Mouse (Mus musculus) liver, embryonic 15.5 days (tissue): Measurements from ENCODE around the gene Serpina3f. TPM values are rescaled to one million over a fixed set of nuclear protein-coding genes. Genes with fewer than 3 reads are reported as not detected.
"Not testable (repeated sequence)": the region's sequence is repeated elsewhere in the genome, so short reads cannot be mapped to it uniquely, and the experiment has no call there.

Experiments used
- ATAC-seq: fragments of 200-750 bp; cut with Nextera tagmentation; 2 replicates; pipeline ENCODE4 v1.8.0; 2017; ENCODE audit warnings: moderate number of reproducible peaks, mild to moderate bottlenecking, moderate library complexity; ENCODE audit not compliant: insufficient read depth
- H3K27ac ChIP-seq: fragments of 300-500 bp; sonication (generic); replicated peaks from 2 replicates; pipeline ENCODE4 v1.5.1; 2015; ENCODE audit warnings: mild to moderate bottlenecking, inconsistent platforms
- H3K27me3 ChIP-seq: fragments of 300-500 bp; sonication (generic); 2 replicates; pipeline ENCODE4 v1.6.1; 2015; ENCODE audit warnings: mild to moderate bottlenecking, inconsistent platforms
- H3K36me3 ChIP-seq: fragments of 300-500 bp; sonication (generic); replicated peaks from 2 replicates; pipeline ENCODE4 v1.6.1; 2015; ENCODE audit warnings: moderate library complexity, mild to moderate bottlenecking, inconsistent platforms
- H3K4me1 ChIP-seq: fragments of 300-500 bp; sonication (generic); replicated peaks from 2 replicates; pipeline ENCODE4 v1.6.1; 2015; ENCODE audit warnings: inconsistent platforms
- H3K4me2 ChIP-seq: fragments of 300-500 bp; sonication (generic); 2 replicates; pipeline ENCODE4 v1.6.1; 2015; ENCODE audit warnings: moderate library complexity, mild to moderate bottlenecking, inconsistent platforms
- H3K4me3 ChIP-seq: fragments of 300-500 bp; sonication (generic); replicated peaks from 2 replicates; pipeline ENCODE4 v1.5.1; 2015; ENCODE audit warnings: mild to moderate bottlenecking, inconsistent platforms
- H3K9ac ChIP-seq: fragments of 300-500 bp; sonication (generic); 2 replicates; pipeline ENCODE4 v1.6.1; 2015; ENCODE audit warnings: moderate library complexity, mild to moderate bottlenecking, inconsistent platforms
- H3K9me3 ChIP-seq: fragments of 300-500 bp; sonication (generic); replicated peaks from 2 replicates; pipeline ENCODE4 v1.6.1; 2016; ENCODE audit warnings: inconsistent platforms
- WGBS: fragments of 180-500 bp; shearing (Covaris S2); methylation state at CpG from one replicate; pipeline ENCODE4 v1.1.7; 2015; ENCODE audit warnings: mixed read lengths; ENCODE audit not compliant: insufficient replicate concordance; 5-methylcytosine and 5-hydroxymethylcytosine counted together
- polyA plus RNA-seq: library from polyadenylated mRNA; unstranded; fragments of >200 nt; fragmentation: Nextera tagmentation; extraction: Ambion mirVana; gene quantifications from 2 replicates; pipeline ENCODE4 v1.2.1, GENCODE M21; 2015

Serpina3f gene
- polyA plus RNA-seq, 1 experiment from 2014 or later, result 0.29 TPM

- Histone ChIP-seq H3K27me3 (no peaks in the 10 kb centered on the region), H3K4me2 (no peak overlapping the region), H3K9me3 (no peaks in the 10 kb centered on the region), H3K4me3 (no peak overlapping the region), H3K9ac (no peak overlapping the region), H3K27ac (no peak overlapping the region), H3K4me1 (no peaks in the 10 kb centered on the region), H3K36me3 (no peaks in the 10 kb centered on the region)
- 23% methylated on average over 1 of the region's 1 CpGs for WGBS
- ATAC-seq, result no peak
Observed at GRCm38 (mm10) chr12:104215249-104215648, 905 bp downstream of the Serpina3f start.

GRCm38 (mm10) chr12:104221616-104222015 lies 7.3 kb downstream of the Serpina3f start:
- no peak overlapping the region for H3K27ac ChIP-seq
- H3K36me3 ChIP-seq, result no peaks in the 10 kb centered on the region
- no peak overlapping the region for H3K9ac ChIP-seq
- WGBS, result 57% methylated on average over 1 of the region's 1 CpGs
- H3K27me3 ChIP-seq, result no peaks in the 10 kb centered on the region
- no peak overlapping the region for H3K4me3 ChIP-seq
- no peaks in the 10 kb centered on the region for H3K9me3 ChIP-seq
- ATAC-seq, result no peak
- H3K4me1 ChIP-seq, result no peaks in the 10 kb centered on the region
- no peak overlapping the region for H3K4me2 ChIP-seq

DNA sequence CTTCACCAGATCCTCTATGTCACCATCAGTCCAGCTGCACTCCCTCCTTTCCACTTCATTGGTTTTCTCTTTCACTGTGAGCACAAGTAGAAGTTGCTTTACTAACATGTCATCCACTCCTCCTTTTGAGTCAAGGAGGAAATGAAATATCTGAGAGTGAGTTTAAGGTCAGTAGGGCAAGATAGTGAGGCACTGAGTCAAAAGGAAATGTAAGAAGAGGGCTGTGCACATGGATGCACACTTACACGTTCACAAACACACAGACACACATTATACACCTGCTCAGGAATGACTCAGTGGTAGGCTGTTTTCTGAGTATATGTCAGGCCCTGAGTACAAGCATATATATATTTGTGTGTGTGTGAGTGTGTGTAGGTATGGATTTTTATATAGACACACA lies 9.3 kb downstream of the Serpina3f start:
- Histone ChIP-seq H3K9ac (no peak overlapping the region), H3K27ac (no peak overlapping the region), H3K4me2 (no peak overlapping the region), H3K27me3 (no peaks in the 10 kb centered on the region), H3K4me1 (no peaks in the 10 kb centered on the region), H3K4me3 (no peak overlapping the region), H3K9me3 (no peaks in the 10 kb centered on the region), H3K36me3 (no peaks in the 10 kb centered on the region)
- ATAC-seq, result no peak
- 22% methylated on average over 1 of the region's 1 CpGs for WGBS

GRCm38 (mm10) chr12:104224598-104225300 lies 10.4 kb downstream of the Serpina3f start:
- Histone ChIP-seq H3K4me2 (no peak overlapping the region), H3K36me3 (no peaks in the 10 kb centered on the region), H3K9me3 (no peaks in the 10 kb centered on the region), H3K27me3 (no peaks in the 10 kb centered on the region), H3K27ac (no peak overlapping the region), H3K4me3 (no peak overlapping the region), H3K9ac (no peak overlapping the region), H3K4me1 (no peaks in the 10 kb centered on the region)
- ATAC-seq, result no peak
- 25% methylated on average over 7 of the region's 7 CpGs for WGBS

- Histone ChIP-seq H3K4me3 (no peak overlapping the region), H3K27me3 (no peaks in the 10 kb centered on the region), H3K9ac (no peak overlapping the region), H3K36me3 (no peaks in the 10 kb centered on the region), H3K9me3 (no peaks in the 10 kb centered on the region), H3K27ac (no peak overlapping the region), H3K4me2 (no peak overlapping the region), H3K4me1 (no peaks in the 10 kb centered on the region)
- no peak for ATAC-seq
- 26% methylated on average over 2 of the region's 2 CpGs for WGBS
Observed at GRCm38 (mm10) chr12:104230762-104231161, 16.4 kb downstream of the Serpina3f start.

DNA sequence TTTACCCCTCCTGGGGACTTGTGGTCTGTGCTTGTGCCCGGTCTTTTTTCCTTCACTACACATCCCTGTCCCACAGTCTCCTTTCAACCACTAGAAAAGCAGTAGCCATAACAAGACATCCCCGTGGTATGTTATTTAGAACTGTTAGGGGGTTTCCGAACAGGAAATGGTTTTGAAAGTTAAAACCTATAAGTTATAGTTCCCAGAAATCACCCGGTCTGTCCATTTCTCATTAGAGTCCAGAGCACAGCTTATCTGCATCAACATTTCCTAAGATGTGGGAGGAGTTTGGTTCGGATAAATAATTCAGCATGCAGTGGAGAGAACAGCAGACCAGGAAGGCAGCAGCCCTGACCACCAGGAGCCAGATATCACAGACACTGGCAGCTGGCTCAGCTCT lies 21.6 kb downstream of the Serpina3f start, which contains the start of gene Serpina3g:
Gene Serpina3g (plus strand): TSS at position 331 of the 400 bp plus-strand sequence.
- Histone ChIP-seq H3K4me3 (no peak within 1 kb of the TSS), H3K4me2 (no peak within 1 kb of the TSS), H3K9ac (no peak within 1 kb of the TSS), H3K27me3 (no peaks in the 10 kb centered on the region), H3K36me3 (no peaks in the 10 kb centered on the region), H3K27ac (no peak within 1 kb of the TSS), H3K9me3 (no peaks in the 10 kb centered on the region), H3K4me1 (no peaks in the 10 kb centered on the region)
- ATAC-seq, result no peak
- WGBS, result 16% methylated on average over 5 of the region's 5 CpGs

- H3K4me2 ChIP-seq, H3K9me3 ChIP-seq, H3K9ac ChIP-seq, H3K27me3 ChIP-seq, H3K4me3 ChIP-seq, ATAC-seq, H3K27ac ChIP-seq, H3K36me3 ChIP-seq, H3K4me1 ChIP-seq: not testable (repeated sequence)
- WGBS, result 62% methylated on average over 1 of the region's 1 CpGs
Observed at GRCm38 (mm10) chr12:104238048-104238447, 23.7 kb downstream of the Serpina3f start.

DNA sequence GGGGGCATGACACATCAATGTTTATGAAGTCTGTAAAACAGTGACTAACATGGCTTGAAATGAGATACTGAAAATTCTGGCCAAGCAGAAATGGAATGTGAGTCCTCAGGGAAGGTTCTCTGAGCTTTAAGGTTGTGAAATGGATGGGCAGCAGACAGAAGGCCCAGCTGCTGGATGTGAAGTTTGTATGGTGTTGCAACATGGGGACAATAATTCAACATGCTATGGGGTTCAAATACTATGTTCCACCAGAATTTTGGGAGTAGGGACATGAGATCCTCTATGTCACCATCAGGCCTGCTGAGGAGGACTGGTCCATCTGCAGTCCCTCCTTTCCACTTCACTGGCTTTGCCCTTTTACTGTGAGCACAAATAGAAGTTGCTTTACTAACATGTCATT lies 29.0 kb downstream of the Serpina3f start:
- Histone ChIP-seq H3K9me3 (no peaks in the 10 kb centered on the region), H3K36me3 (no peaks in the 10 kb centered on the region)

DNA sequence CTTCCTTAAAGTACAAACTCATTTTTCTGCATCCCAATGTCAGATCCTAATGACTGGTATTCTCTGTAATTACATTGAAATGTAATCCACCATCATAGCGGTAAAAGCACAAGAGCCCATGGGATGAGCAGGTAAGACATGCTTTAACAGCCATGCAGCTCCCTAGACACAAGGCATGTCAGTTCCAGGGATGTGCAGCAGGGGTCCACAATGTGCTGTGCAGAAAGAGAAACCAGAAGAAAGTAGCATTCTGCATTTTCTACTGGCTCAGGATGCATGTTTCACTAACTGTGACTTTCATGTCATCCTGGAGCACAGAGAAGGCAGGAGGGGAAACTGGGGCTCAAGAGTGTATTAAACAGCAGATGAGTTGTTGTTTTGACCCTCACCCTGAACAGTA lies 30.7 kb downstream of the Serpina3f start:
- 60% methylated on average over 1 of the region's 1 CpGs for WGBS
- H3K27me3 ChIP-seq, result no peaks in the 10 kb centered on the region
- no peak overlapping the region for H3K4me2 ChIP-seq
- no peaks in the 10 kb centered on the region for H3K9me3 ChIP-seq
- no peak overlapping the region for H3K4me3 ChIP-seq
- ATAC-seq, result no peak
- no peaks in the 10 kb centered on the region for H3K4me1 ChIP-seq
- no peak overlapping the region for H3K9ac ChIP-seq
- H3K27ac ChIP-seq, result no peak overlapping the region
- H3K36me3 ChIP-seq, result no peaks in the 10 kb centered on the region

More for the DNA sequence above, 29.0 kb downstream of the Serpina3f start:
- Histone ChIP-seq H3K27me3 (no peaks in the 10 kb centered on the region), H3K4me3 (no peak overlapping the region), H3K9ac (no peak overlapping the region), H3K4me2 (no peak overlapping the region), H3K4me1 (no peaks in the 10 kb centered on the region), H3K27ac (no peak overlapping the region)
- ATAC-seq, result no peak

- WGBS, result 55% methylated on average over 3 of the region's 3 CpGs
- Histone ChIP-seq H3K27ac (no peak overlapping the region), H3K9me3 (no peaks in the 10 kb centered on the region), H3K4me1 (no peaks in the 10 kb centered on the region), H3K27me3 (no peaks in the 10 kb centered on the region), H3K4me2 (no peak overlapping the region), H3K4me3 (no peak overlapping the region), H3K36me3 (no peaks in the 10 kb centered on the region), H3K9ac (no peak overlapping the region)
- ATAC-seq, result no peak
Observed at GRCm38 (mm10) chr12:104245595-104245994, 31.3 kb downstream of the Serpina3f start.

GRCm38 (mm10) chr12:104247553-104248002 lies 33.2 kb downstream of the Serpina3f start:
- Histone ChIP-seq H3K27me3 (no peaks in the 10 kb centered on the region), H3K9ac (no peak overlapping the region), H3K4me2 (no peak overlapping the region), H3K4me1 (no peaks in the 10 kb centered on the region), H3K36me3 (no peaks in the 10 kb centered on the region), H3K27ac (no peak overlapping the region), H3K4me3 (no peak overlapping the region), H3K9me3 (no peaks in the 10 kb centered on the region)
- no peak for ATAC-seq

DNA sequence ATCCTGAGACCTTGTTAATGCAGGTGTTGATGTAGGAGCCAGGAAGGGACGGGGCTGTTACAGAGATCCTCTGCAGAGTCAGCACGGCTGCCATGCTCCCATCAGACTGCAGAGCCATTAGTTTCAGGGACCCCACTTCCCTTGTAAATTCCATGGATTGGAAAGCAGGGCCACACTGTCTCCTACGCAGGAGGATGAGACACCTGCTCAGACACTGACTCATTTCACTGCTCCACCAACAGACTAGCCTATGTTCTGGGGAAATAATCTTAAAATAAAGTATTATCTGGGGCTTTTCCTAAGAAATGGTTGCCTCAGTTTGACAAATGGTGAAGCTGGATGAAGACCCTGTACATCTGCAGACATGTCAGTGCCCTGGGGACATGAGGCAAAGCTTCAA lies 33.9 kb downstream of the Serpina3f start:
- no peaks in the 10 kb centered on the region for H3K9me3 ChIP-seq
- no peak overlapping the region for H3K9ac ChIP-seq
- H3K4me1 ChIP-seq, result no peaks in the 10 kb centered on the region
- no peak overlapping the region for H3K27ac ChIP-seq
- no peak for ATAC-seq
- H3K4me2 ChIP-seq, result no peak overlapping the region
- no peak overlapping the region for H3K4me3 ChIP-seq
- WGBS, result 50% methylated on average over 3 of the region's 3 CpGs
- H3K36me3 ChIP-seq, result no peaks in the 10 kb centered on the region
- H3K27me3 ChIP-seq, result no peaks in the 10 kb centered on the region
